Mouse (Mus musculus): ENCODE data around the gene Tmem132a.

DNA sequence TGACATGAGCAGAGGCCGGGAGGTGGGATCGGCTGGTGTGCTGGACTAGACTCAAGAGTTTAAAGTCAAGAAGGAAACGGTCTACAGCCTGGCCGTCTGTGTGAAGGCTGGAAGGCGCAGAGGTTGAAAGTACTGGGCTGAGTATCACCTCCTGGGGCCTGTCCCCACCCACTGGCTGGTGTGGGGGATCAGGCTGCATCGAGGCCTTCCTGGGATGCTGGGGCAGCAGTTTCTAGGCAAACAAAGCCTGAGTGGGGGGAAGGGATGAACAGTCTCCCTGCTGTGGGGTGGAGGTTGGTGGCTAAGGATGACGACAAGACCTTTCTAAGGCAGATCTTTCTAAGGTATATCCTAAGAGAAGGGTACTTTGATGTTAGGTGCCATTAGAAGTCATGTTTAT lies 55.8 kb downstream of the Tmem132a start:
- TF ChIP-seq CTCF (IDR thresholded peaks at IDR 0.05) = no peak
- TF ChIP-seq POLR2A (IDR thresholded peaks at IDR 0.05; ENCODE audit: insufficient read depth, low read depth, low read length) = no peak
